Mouse (Mus musculus) testis, adult 2 months (tissue): ENCODE data around the gene Zfp652. TPM values are rescaled to one million over a fixed set of nuclear protein-coding genes. Genes with fewer than 3 reads are reported as not detected.

Source experiments
- H3K27ac ChIP-seq: fragments of 200-500 bp; 2 replicates; pipeline ENCODE4 v1.5.1; 2012; ENCODE audit warnings: low read depth, low read length; ENCODE audit not compliant: control insufficient read depth, insufficient read depth
- H3K27me3 ChIP-seq: fragments of 200-500 bp; 2 replicates; pipeline ENCODE4 v1.6.1; 2012; ENCODE audit warnings: mild to moderate bottlenecking, low read length, moderate library complexity; ENCODE audit not compliant: control insufficient read depth, insufficient read depth
- H3K36me3 ChIP-seq: fragments of 200-500 bp; 2 replicates; pipeline ENCODE4 v1.6.1; 2012; ENCODE audit warnings: mild to moderate bottlenecking, low read length; ENCODE audit not compliant: control insufficient read depth, insufficient read depth
- H3K4me1 ChIP-seq: fragments of 200-500 bp; 2 replicates; pipeline ENCODE4 v1.6.1; 2012; ENCODE audit warnings: low read length; ENCODE audit not compliant: control insufficient read depth, insufficient read depth
- H3K4me3 ChIP-seq: fragments of 200-500 bp; 2 replicates; pipeline ENCODE4 v1.5.1; 2012; ENCODE audit warnings: low read depth, mild to moderate bottlenecking, low read length, moderate library complexity, mixed read lengths; ENCODE audit not compliant: control insufficient read depth
- CTCF ChIP-seq: fragments of 200-500 bp; IDR thresholded peaks from 2 replicates; pipeline ENCODE4 v1.5.1; 2012; ENCODE audit warnings: low read depth, mild to moderate bottlenecking, inconsistent platforms, low read length, moderate library complexity; ENCODE audit not compliant: control insufficient read depth, insufficient read depth, insufficient replicate concordance
- POLR2A ChIP-seq: fragments of 200-500 bp; IDR thresholded peaks from 2 replicates; pipeline ENCODE4 v1.6.1; 2012; ENCODE audit warnings: low read depth, mild to moderate bottlenecking, inconsistent platforms, low read length, moderate library complexity; ENCODE audit not compliant: control insufficient read depth
- polyA plus RNA-seq: library from polyadenylated mRNA; depleted of rRNA; stranded (reverse); fragments of >200 nt; gene quantifications from 2 replicates; pipeline ENCODE4 v1.2.3, GENCODE M21; 2012

The Zfp652 gene
- polyA plus RNA-seq, 1 experiment: 11.8 TPM

- H3K27ac ChIP-seq: no peak overlapping the region
- H3K4me1 ChIP-seq: peaks cover 9% of the 10 kb centered on the region
- H3K4me3 ChIP-seq: no peak overlapping the region
- TF ChIP-seq CTCF (no peak), POLR2A (no peak)
- no peaks in the 10 kb centered on the region for H3K27me3 ChIP-seq
- no peaks in the 10 kb centered on the region for H3K36me3 ChIP-seq
Measured at GRCm38 (mm10) chr11:95832129-95833005, 119.9 kb downstream of the Zfp652 start.

DNA sequence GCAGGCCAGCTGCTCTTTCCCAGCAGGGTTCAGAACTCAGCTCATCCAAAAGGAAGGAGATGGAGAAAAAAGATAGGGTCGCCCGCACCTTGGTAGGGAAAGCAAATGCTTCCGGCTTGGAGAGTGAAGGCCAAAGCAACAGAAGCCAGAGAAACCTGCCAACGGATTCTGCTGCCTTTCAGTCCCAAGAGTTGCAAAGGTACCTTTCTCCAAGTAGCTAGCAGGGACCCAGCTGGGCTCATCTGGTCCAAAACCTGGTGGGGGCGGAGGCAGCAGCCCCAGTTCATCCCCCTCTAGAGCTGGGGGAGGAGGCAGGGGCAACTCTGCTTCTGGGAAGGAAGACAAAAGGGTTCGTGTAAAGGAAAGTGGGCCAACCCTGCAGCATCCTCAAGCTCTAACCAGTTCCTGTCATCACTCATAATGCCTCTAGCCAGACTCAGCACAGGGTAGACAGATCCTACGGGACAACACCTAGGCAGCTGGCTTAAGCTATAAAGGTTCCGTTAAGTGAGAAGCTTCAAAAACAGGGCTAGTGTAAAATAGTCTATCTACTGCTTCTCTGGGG is 120.6 kb downstream of the Zfp652 start:
- Histone ChIP-seq H3K27me3 (no peaks in the 10 kb centered on the region), H3K4me1 (peaks cover 9% of the 10 kb centered on the region), H3K36me3 (no peaks in the 10 kb centered on the region), H3K27ac (no peak overlapping the region), H3K4me3 (no peak overlapping the region)
- no peak for TF ChIP-seq CTCF
- TF ChIP-seq POLR2A: no peak

DNA sequence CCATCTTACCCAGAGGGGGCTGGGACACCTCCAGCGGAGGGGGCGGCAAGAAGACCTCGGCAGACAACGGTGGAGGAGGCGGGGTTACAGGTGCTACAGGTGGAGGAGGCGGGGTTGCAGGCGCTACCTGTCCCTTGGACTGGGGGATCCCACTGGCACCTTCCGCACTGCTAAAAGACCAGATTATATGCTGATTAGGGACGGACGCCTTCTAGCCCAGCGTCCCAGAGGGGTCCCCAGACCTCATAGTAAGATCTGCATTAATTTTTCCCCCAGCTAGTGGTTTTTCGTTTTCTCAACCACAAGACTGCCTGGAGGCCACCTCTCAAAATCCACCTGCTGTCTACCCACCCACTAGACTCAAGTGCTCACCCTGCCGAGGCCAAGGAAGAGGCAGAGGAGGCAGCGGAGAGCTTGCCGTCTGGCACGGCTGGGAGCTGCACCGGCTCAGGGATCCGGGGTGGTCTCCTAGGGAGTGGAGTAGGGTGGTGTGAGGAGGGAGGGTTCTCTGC is 121.2 kb downstream of the Zfp652 start:
- Histone ChIP-seq H3K27ac (no peak overlapping the region), H3K4me3 (peak overlapping the region; percentile 6), H3K4me1 (peaks cover 9% of the 10 kb centered on the region), H3K36me3 (no peaks in the 10 kb centered on the region), H3K27me3 (no peaks in the 10 kb centered on the region)
- no peak for TF ChIP-seq POLR2A
- TF ChIP-seq CTCF: no peak

GRCm38 (mm10) chr11:95834143-95834667 is 121.7 kb downstream of the Zfp652 start:
- H3K27me3 ChIP-seq: no peaks in the 10 kb centered on the region
- peak overlapping the region; percentile 6 for H3K4me3 ChIP-seq
- no peak for TF ChIP-seq CTCF
- H3K36me3 ChIP-seq: no peaks in the 10 kb centered on the region
- H3K4me1 ChIP-seq: peaks cover 9% of the 10 kb centered on the region
- H3K27ac ChIP-seq: no peak overlapping the region

GRCm38 (mm10) chr11:95834742-95835710 is 122.6 kb downstream of the Zfp652 start:
- no peaks in the 10 kb centered on the region for H3K27me3 ChIP-seq
- no peaks in the 10 kb centered on the region for H3K36me3 ChIP-seq
- TF ChIP-seq POLR2A (no peak), CTCF (no peak)
- H3K27ac ChIP-seq: no peak overlapping the region
- peaks cover 9% of the 10 kb centered on the region for H3K4me1 ChIP-seq
- H3K4me3 ChIP-seq: no peak overlapping the region

- Histone ChIP-seq H3K36me3 (no peaks in the 10 kb centered on the region), H3K27me3 (no peaks in the 10 kb centered on the region), H3K4me1 (peaks cover 5% of the 10 kb centered on the region), H3K4me3 (no peak overlapping the region), H3K27ac (no peak overlapping the region)
- TF ChIP-seq CTCF (no peak), POLR2A (no peak)
Measured at GRCm38 (mm10) chr11:95835832-95836231, 123.4 kb downstream of the Zfp652 start.
